Mouse (Mus musculus) retina, embryonic 14.5 days (tissue): ENCODE results near the gene L2hgdh.

Experiments
- DNase-seq: peaks from one replicate; pipeline ENCODE4 v3.0.0-alpha.2; 2015; ENCODE audit warnings: low spot score

L2hgdh gene

DNA sequence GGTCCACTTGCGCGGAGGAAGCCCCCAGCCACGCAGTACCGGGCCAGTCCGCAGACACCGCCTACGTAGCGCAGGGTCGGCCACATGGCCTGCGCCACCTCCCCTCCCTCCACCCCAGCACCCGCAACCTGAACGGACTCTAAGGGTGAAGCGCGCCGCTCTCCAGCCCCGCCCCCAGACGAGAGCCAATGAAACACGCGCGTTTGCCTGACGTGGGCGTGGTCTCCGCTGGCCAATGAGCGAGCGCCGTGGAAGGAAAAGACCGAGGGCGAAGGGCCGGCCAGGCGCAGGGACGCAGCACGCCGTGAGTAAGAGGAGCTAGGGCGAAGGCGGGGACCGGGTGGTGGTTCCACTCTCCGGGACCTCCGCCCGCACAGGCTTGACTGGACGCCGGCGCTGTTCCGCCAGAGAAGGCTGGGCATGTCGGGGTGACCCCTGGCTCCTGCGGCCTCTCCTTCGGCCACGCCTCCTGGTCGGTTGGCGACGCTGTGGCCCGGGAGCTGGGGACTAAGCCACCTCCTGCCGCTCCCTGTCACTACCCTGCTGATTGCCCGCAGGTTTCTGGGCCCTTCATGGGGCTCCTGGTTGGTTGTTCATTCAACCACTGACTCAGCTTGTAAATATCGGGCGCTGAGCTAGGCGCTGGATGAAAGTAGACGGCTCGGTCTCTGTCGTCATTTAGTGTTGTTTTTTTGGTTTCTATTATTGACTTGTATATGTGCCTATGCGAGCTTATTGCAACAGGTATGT, at the start of gene L2hgdh, which contains the start of gene Atp5s:
L2hgdh (minus strand) TSS at position 163 of the 750 bp plus-strand sequence.
Atp5s (plus strand) TSS at position 240 of the 750 bp plus-strand sequence.
- peak; percentile 96 for DNase-seq

DNA sequence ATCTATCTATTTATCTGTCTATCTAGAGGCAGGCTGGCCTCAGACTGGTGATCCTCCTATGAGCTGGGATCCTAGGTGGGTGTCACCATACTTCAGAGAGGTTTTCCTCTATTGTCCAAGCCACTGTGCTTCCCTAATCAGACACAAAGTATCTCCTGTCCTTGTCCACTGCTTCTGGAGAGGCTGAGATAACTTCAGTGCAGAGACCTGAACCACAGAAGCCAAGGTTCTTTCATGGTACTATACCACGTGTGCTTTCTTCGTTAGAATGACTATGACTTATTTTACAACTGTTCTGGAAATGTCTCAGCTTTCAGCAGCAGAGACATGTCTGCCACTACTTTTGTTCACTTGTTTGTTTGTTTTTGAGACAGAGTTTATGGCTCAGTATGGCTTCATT, 44.2 kb upstream of the L2hgdh start:
- no peak for DNase-seq

DNA sequence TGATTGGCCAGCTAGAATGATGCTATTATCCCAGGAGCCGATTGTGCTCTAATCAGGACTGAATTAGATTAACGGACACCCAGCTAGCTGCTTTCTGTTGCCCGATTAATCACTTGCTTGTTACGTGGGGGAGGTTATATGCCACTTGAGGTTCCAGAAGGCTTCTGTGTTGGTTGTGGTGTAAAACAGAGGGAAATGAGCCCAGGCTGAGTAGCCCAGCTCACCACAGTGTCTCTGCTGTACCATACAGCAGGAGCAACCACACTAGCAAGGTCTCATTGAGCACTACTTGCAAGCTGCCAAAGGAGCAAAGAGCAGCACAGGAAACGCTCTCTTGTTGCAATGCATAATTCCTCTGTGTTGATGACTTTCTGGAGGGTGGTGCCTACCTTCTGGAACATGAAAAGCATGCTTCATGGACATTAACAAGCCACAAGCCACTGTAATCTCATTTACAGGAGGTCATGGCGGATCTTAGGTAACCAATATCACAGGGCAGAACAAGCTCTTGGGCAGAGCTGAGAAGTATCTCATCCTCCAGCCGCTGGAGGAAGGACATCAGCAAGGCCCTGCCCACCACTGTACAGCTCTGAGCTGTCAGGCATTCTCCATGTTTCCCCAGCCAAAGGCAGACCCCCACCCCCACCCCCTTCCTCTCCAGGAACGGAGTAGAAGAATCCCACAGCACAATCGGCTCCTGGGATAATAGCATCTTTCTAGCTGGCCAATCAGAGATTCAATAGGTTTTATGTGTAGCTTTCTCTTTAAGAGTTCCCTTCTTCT, 43.0 kb upstream of the L2hgdh start:
- no peak for DNase-seq

DNA sequence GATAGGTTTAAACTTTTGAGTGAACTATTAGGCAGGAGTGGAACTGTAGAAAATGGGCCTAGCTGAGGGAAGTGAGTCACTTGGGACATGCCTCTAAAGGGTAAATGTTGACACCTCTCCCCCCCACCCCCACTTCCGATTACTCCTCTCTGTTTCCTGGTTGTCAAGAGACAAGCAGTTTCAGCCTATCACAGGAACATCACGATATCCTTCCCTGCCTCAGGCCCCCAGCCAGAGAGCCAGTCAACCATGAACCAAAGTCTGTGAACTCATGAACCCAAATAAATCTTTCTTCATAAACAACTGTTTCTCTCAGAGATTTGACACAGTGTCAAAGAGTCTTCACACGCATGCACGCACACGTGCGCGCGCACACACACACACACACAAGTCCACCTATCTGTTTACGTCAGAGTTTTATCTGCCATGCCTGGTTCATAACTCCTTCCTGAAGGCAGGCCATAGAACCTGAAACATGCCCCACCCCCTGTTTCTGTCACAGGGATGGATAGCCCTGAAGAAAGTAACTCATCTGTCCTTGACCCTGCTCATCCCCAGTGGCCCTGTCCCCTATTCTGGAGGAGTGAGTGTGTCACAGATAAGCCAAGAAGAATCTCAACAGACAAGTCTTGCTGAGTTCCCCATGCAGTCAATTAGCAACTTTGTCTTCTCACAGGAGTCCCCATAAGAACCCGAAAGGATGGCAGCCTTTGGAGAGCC, 41.7 kb upstream of the L2hgdh start:
- DNase-seq, result no peak

DNA sequence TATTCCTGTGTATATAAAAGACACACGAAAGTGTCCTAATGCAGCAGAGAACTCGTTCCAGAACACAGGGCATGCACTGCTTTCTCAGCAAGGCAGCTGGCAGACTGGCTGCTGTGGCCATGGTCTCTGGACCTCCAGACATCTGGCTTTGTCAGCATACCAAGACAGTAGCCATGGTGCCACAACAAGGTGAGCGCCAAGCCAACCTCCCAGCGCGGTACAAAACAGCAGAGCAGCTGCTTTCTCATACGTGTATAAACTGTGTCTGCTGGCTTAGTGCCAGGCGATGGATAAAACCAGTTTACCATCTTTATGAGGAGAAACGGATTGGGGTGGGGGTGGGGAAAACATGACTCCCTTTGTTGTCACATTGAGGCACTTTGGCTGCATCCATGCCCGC, 40.9 kb upstream of the L2hgdh start:
- no peak for DNase-seq

DNA sequence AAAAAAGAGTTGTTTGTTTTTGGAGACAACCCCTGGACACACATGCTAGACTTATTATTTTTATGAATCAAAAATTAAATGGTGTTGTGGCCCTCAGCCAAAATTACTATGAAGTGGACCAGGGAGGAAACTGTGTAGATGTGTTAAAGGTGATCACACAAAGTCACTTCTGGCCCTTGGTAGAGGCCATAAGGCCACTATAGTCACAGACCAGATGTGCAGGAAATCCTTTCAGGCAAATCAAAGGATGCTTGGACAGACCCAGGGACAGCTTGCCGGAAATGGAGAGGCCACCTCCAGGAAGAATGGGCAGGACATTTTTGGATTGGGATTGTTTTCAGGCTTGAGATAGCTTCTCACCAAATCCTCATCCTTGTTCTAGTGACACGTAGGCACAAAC, 36.9 kb upstream of the L2hgdh start:
- no peak for DNase-seq

DNA sequence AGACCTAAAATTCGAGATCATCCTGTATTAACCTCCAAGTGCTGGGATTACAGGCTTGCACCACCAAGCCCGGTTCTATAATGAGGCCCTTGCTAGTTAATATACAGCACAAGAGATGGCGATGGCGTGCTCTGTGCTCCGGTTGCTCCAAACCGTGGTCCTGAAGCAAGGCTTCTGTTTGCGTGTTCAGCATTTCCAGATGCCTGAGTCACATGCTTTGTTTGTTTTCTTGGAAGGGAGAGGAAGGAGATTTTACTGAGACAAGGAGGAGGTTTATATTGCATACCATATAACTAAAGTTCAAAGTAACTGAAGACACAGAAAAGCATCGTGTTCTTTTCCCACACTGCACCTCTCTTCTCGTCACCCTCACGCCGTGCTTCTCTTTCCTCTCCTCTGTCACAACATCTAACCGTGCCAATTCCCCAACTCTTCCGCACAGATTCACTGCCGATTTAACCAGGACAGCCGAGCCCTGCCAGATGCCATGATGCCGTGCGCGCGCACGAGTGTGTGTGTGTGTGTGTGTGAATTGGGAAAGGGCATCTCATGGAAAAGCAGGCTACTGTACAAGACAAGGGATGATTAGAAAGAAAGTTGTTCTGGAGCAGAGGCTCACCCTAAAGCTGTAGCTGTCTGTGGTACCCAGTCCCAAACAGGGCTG, 36.2 kb upstream of the L2hgdh start:
- DNase-seq, result no peak

DNA sequence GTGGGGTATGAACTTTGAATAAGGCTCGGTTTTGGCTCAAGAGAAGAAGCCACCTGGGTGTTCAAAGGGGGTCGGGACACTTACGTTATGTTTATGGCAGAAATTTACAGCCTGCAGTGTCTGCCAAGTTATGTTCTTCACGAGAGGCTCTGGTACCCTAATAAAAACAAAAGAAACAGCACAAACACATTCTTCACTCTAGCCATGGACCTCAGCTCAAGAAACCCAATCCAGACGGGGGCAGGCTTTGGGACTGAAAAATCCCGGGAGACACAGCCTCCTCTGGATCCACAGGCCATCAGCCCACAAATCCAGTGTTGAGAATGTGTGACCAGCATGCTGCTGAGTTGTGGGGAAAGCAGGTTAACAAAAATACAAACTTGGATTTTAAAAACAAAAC, 35.3 kb upstream of the L2hgdh start:
- no peak for DNase-seq

DNA sequence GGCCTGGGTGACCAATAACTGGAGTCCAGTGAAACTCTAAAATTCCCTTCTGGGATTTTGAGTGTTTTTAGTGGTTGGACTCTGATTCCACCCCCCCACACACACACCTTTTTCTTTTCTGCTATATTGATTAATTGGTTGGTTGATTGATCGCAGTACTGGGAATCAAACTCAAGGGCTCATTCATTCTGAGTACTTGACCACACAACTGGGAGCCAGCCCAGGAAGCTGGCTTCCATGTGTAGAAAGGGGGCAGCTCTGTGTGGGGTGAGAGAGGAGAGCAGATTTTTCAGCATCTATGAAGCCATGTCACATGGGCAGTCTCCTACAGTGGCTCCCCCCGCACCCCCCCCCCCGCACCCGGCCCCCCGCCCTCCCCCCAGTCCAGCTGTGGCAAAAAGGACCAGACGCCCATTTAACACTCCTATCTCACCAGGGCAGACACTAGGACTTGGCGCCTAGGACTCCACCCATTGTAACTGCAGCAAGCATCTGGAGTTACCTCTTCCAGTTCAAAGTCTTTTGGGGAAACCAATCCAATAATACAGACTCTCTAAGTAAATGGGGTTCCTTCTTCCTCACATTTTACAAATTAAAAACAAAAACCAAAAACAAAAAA, 34.7 kb upstream of the L2hgdh start:
- no peak for DNase-seq

DNA sequence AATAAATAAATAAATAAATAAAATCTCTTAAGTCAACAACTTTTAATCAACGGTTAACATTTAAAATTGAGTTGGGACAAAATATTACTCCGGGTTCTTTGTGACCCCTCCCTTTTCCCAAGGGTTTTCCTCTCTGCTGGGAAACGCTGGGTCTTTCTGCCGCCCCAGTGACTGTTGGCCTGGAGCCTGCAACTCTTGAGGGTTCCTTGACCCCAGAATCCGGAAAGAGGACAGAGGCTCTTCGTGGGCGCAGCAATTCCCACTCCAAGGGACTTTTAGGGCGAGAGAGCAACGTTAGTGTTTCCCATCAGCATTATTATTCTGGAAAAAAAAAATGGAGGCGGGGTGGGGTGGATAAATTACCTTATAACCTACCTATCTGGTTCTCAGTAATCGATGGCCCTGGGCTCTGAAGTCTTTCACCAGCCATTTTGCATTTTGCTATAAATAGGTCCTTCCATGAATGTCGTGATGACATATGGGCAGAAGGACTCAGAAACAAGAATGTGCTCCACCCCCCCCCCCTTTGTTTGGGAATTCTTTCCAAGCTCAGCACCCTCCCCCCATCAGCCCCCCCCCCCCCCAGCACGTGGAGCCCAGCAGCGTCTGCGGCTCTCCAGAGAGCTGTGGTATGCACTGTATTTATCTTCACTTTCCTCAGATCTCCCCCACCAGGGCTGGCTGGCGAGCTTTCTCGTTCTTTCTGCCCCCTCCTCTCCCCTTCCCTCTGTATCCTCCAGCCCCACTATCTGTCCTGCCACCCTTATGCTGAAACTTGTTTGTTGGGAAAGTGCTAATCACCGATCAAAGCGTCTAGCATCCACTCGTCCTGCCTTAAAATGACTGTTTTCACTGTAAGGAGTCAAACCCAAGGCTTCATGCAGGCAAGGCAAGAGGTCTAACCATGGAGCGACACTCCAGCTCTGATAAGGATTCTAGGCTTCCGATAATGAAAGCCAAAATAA, 33.8 kb upstream of the L2hgdh start:
- peak; percentile 49 for DNase-seq

DNA sequence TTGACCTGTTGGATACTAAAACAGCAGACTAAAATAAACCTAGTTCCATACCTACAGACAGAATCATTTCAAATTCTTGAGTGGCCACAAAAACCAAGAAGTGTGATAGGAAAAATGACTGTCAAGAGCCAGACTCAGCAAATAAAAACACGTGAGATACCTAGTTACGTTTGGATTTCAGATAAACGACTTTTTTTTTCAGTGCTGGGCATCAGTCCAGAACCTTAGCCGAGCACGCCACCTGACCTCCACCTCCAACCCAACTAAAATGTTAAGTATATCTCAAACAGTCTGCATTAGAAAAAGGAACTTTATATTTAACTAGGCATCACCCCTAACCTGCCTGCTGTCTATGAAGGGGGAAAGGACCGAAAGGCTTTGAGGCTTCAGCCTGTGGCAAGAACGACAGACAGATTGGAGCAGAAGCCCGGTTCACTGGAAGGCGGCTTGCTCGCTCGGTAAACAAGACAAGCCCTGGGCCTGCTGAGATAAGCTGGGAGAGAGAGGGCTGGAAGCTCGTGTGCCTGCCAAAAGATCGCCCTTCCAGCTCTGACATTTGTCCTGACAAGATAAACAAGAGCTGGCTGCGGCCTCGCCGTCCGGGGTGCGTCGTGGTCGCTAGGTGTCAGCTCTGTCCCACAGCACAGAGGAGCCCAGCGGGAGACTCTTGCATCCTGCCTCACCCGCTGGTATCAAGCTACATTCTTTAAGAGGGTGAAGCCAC, 32.9 kb upstream of the L2hgdh start:
- peak; percentile 73 for DNase-seq

DNA sequence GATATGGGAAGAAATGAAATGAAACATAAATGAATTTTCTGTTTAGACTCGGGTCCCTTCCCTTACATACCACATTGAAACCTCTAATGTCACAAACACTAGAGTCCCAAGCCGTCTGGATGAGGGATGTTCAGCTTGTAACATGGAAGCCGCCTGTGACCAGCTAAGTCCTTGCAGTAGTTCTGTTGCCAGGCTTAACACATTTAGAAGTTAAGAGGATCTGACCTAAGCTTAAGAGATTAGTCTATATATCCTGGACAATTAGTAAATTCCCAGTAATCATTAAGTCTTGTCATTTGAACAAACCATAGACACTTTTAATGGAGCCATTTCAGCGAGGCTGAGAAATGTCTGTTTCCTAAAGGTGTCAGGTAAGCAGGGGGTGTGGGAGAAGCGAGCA, 31.3 kb upstream of the L2hgdh start:
- DNase-seq, result no peak

DNA sequence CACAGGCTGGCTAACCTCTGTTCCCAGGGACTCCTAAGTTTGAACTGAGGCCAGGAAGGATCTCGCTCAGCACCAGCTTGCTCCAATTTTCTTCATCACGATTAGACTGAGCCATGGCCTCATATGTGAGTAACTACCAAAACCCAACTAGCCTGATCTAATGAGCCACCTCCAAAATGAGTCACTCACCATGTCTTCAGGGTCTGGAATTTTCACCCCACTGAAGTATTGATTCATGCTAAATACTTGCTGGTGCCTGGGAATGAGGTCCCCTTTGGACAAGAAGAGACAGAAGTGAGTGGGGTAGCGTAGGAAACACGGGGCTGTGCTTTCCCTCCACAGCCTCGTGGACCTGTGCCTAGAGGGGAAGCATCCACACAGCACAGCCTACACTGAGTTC, 29.3 kb upstream of the L2hgdh start:
- DNase-seq, result no peak

DNA sequence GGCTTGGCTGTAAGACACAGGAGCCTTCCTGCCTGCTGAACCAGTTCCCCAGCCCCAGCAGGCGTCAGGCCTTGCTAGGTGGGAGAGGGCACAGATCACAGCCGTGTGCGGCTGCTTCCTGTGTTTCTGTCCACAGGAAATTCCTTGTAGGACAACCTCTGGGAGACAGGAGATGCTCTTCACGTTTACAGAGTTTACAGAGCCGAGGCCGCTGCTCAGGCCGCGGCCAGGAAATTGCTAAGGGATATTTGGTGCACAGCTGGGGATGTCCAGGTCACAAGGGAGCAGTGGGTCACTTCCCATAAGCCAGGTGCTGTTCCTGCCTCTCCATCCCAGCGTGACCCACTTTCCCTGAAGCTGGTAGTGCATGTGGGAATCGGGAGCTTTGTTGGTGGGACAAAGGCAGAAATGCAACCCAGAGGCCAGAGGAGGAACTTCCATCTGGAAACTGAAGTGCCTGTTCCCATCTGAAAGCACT, 27.2 kb upstream of the L2hgdh start:
- peak; percentile 73 for DNase-seq

DNA sequence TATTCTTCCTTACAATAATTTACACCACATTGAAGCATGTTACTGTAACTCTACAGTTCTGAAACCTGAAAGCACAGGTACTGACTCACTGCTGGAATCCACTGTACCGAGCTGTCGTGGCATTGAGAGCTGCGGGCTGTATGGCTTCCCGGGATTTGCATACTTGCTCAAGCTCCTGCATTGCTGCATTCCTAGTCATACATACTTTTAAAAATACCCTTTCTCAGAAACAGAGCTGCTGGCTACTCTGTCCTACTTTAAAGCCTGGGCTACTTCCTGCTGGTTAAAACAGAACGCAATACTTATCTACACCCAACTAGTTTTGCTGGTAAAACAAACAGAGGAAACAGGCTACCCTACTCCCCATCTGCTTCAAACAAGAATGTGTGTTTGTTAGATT, 19.5 kb upstream of the L2hgdh start:
- no peak for DNase-seq

DNA sequence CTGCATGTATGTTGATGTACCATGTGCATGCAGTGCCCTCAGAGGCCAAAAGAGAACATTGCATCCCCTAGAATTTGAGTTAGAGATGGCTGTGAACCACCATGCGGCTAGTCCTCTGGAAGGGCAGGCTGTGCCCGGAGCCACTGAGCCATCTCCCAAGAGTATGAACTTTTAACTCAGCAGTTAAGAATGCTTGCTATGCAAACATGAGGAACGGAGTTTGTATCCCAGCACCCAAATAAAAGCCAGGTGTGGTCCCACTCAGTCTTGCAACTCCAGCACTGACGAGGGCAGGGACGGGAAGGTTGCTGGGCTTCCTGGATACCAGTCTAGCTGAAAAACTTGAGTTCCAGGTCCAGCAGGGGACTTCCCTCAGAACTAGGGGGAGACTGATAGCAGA, 17.3 kb upstream of the L2hgdh start:
- DNase-seq, result no peak

DNA sequence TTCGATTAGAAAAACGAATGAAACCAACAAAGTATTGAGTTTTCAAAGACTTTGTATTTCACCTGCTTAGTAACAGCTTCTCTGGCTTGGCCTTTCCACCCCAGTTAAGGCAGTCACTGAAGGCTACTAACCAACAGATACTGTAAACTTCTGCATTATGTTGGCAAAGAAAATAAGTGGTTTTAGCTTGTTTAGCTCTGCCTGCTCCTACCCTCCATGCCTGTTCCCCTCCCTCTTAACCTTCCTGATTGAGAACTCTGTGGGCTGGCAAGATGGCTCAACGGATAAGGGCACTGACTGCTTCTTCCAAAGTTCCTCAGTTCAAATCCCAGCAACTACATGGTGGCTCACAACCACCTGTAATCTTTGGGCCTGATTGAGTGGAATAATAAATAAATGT, 9.2 kb upstream of the L2hgdh start:
- no peak for DNase-seq

DNA sequence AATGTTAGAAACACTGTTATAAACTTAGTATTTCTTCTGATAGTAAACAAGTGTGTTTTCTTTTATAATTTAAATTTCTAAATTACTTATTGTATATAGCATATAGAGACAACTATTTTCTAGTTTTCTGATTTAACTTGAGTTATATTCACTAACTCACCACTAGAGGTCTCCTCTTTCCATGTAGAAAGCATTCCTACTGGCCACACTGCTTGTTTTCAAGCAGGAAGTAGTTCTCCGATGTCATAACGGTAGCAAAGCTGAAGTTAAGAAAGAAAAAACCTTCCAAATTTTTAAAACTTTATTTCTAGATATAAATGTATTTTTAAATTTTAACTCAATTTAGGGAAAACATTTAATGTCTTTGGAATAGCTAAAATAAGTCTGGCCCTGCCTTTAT, 8.8 kb upstream of the L2hgdh start:
- peak; percentile 80 for DNase-seq

DNA sequence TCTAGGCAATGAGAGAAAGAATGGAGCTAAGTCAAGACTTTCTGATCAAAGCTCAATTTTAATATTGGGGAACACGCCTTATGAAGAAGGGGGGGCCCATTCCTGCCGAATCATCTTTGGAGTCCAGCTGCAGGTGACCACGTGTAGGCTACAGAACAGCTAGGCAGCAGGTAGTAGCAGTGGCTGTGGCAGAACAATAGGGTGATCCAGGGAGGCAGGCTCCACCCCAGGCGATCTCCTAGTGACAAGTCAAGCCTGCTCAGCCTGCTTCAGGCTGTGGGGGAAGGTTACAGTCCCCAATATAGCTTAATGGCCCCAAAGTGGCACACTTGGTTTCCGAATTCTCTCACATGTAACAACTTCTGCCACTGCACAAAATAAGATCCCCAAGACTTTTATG, 7.5 kb upstream of the L2hgdh start:
- no peak for DNase-seq

DNA sequence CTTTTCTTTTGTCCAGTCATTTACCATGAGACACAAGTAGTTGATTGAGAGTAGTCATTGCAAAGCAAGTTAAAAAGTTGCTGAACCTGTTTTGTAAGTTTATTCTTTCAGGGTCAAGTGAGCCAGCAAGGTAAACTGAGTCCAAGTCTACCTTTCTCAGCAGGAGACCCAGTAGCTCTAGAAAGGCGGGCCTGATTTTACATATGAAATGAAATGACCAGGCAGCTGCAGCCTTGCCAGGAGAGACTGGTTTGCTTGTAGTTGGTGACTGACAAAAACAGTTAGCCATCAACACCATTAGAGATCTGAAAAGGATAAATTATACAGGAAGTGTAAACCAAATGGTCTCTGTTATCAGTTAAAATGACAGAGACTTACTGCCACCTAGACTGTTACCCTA, 5.6 kb upstream of the L2hgdh start:
- DNase-seq, result no peak
